Mouse (Mus musculus) kidney, postnatal 4 days (tissue): ENCODE data around the gene Tom1l1.
"Not testable (repeated sequence)": the region's sequence is repeated elsewhere in the genome, so short reads cannot be mapped to it uniquely, and the experiment has no call there.

Experiments used
- DNase-seq, 2 experiments: peaks; one replicate each; pipeline ENCODE4 v3.0.0; 2021; ENCODE audit warnings: mixed read lengths in 2 of 2

Gene Tom1l1

GRCm38 (mm10) chr11:90687460-90688416 is at the start of gene Tom1l1:
TSS of gene Tom1l1 (minus strand) at chr11:90688366.
- DNase-seq, result peak; percentile 81 to 88

GRCm38 (mm10) chr11:90733575-90733974 is 45.4 kb upstream of the Tom1l1 start:
- DNase-seq, result no peak

GRCm38 (mm10) chr11:90727354-90728125 is 39.4 kb upstream of the Tom1l1 start:
- DNase-seq, result no peak

GRCm38 (mm10) chr11:90726730-90727129 is 38.6 kb upstream of the Tom1l1 start:
- no peak for DNase-seq

GRCm38 (mm10) chr11:90722304-90722703 is 34.1 kb upstream of the Tom1l1 start:
- no peak for DNase-seq

- no peak for DNase-seq
Measured at GRCm38 (mm10) chr11:90717719-90718118, 29.6 kb upstream of the Tom1l1 start.

- DNase-seq, result no peak
Measured at GRCm38 (mm10) chr11:90711596-90711995, 23.4 kb upstream of the Tom1l1 start.

- not testable (repeated sequence) for DNase-seq
Measured at GRCm38 (mm10) chr11:90707134-90707533, 19.0 kb upstream of the Tom1l1 start.

- DNase-seq, result peak; percentile 82 to 83
Measured at GRCm38 (mm10) chr11:90697480-90698240, 9.5 kb upstream of the Tom1l1 start.

GRCm38 (mm10) chr11:90695811-90696210 is 7.6 kb upstream of the Tom1l1 start:
- DNase-seq, result no peak

- peak in 1 of 2 experiments; percentile 7 for DNase-seq
Measured at GRCm38 (mm10) chr11:90694206-90694605, 6.0 kb upstream of the Tom1l1 start.

GRCm38 (mm10) chr11:90690361-90690760 is 2.2 kb upstream of the Tom1l1 start:
- no peak for DNase-seq

GRCm38 (mm10) chr11:90687040-90687439 is 1.1 kb downstream of the Tom1l1 start:
- no peak for DNase-seq

GRCm38 (mm10) chr11:90686287-90687025 is 1.7 kb downstream of the Tom1l1 start:
- DNase-seq, result peak in 1 of 2 experiments; percentile 5

- DNase-seq, result no peak
Measured at GRCm38 (mm10) chr11:90685196-90685595, 3.0 kb downstream of the Tom1l1 start.

- DNase-seq, result no peak
Measured at GRCm38 (mm10) chr11:90684765-90685164, 3.4 kb downstream of the Tom1l1 start.

- no peak for DNase-seq
Measured at GRCm38 (mm10) chr11:90681171-90681570, 7.0 kb downstream of the Tom1l1 start.

GRCm38 (mm10) chr11:90678582-90678981 is 9.6 kb downstream of the Tom1l1 start:
- no peak for DNase-seq

GRCm38 (mm10) chr11:90677771-90678288 is 10.3 kb downstream of the Tom1l1 start:
- no peak for DNase-seq

GRCm38 (mm10) chr11:90677027-90677426 is 11.1 kb downstream of the Tom1l1 start:
- DNase-seq, result no peak

GRCm38 (mm10) chr11:90675479-90676110 is 12.6 kb downstream of the Tom1l1 start:
- no peak for DNase-seq
